Comparison of ENCODE assay signal across 15 mouse cellular contexts in genomic region chr11:81013501-81013900, GRCm38 (mm10).
"Had no signal": no experiment of that assay in that cellular context is flagged by ENCODE, and none has a peak within 500 bp of the region (broad histone marks: within the 10 kb centered on the region; RNA-seq: fewer than 3 reads in every experiment).

No protein-coding gene starts in this region.

- H3K4me3 ChIP-seq: neural tube, embryonic 15.5 days; stomach, embryonic 15.5 days had no signal

- H3K9ac ChIP-seq: neural tube, embryonic 15.5 days; stomach, embryonic 15.5 days had no signal

- H3K27me3 ChIP-seq: neural tube, embryonic 15.5 days; stomach, embryonic 15.5 days had no signal

- H3K4me2 ChIP-seq: neural tube, embryonic 15.5 days; stomach, embryonic 15.5 days had no signal

- H3K4me1 ChIP-seq: stomach, embryonic 15.5 days had no signal

- H3K36me3 ChIP-seq: neural tube, embryonic 15.5 days; stomach, embryonic 15.5 days had no signal

- DNase-seq: retina, postnatal 1 day; right cerebral cortex, adult 18-20 months; right cerebral cortex, postnatal 14 days; right cerebral cortex, postnatal 25 days; right cerebral cortex, postnatal 4 days; spleen, adult 18-20 months; thymus, adult 18-20 months; thymus, adult 2 months; thymus, postnatal 14 days; thymus, postnatal 25 days; thymus, postnatal 36 days; thymus, postnatal 4 days had no signal

- H3K27ac ChIP-seq: neural tube, embryonic 15.5 days; stomach, embryonic 15.5 days; stomach, postnatal 0 days had no signal

- H3K9me3 ChIP-seq: neural tube, embryonic 15.5 days; stomach, embryonic 15.5 days had no signal
